Mouse (Mus musculus) lung, postnatal 36 days (tissue): Measurements from ENCODE around the gene Sfxn3.
"Not testable (repeated sequence)": the region's sequence is repeated elsewhere in the genome, so short reads cannot be mapped to it uniquely, and the experiment has no call there.

ENCODE experiments used
- DNase-seq: peaks from one replicate; pipeline ENCODE4 v3.0.0; 2022; ENCODE audit warnings: mixed read lengths

Gene Sfxn3

GRCm38 (mm10) chr19:45018351-45018831 is 28.9 kb upstream of the Sfxn3 start:
- peak; percentile 42 for DNase-seq

DNA sequence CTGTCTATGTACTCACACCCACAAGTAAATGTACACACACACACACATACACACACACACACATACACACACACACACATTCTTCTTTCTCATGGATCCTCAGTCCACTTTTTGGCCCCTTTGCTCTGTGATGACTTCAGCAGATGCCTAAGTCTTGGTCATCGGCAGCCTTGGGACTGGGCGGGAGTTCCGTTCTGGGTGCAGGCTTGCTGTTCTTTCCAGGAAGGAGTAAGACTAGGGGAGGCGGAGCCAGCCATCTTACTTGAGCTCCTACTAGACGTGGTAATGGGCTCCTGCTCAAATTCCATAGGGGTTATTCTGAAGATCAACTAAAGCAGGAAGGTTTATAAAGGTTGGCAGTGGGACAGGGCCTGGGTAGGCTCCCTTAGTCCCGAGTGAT is 27.0 kb upstream of the Sfxn3 start:
- DNase-seq, result peak; percentile 73

GRCm38 (mm10) chr19:45021362-45021761 is 25.9 kb upstream of the Sfxn3 start:
- no peak for DNase-seq

GRCm38 (mm10) chr19:45023993-45024392 is 23.3 kb upstream of the Sfxn3 start:
- DNase-seq, result no peak

GRCm38 (mm10) chr19:45024775-45025174 is 22.5 kb upstream of the Sfxn3 start:
- DNase-seq, result no peak

DNA sequence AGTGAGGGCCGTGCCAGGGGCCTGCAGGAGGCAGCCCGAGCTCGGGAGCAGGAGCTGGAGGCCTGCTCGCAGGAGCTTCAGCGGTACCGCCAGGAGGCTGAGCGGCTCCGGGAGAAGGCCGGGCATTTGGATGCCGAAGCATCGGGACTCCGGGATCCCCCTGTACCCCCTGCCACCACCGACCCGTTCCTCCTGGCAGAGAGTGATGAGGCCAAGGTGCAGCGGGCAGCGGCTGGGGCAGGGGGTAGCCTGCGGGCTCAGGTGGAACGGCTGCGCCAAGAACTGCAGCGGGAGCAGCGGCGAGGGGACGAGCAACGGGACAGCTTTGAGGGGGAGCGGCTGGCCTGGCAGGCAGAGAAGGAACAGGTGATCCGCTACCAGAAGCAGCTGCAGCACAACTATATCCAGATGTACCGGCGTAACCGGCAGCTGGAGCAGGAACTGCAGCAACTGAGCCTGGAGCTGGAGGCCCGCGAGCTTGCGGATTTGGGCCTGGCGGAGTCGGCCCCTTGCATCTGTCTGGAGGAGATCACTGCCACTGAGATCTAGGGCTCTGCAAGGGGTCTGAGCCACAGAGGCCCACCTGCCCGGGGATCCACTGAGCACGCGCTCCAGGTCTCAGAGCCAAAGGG is 21.2 kb upstream of the Sfxn3 start:
- no peak for DNase-seq

DNA sequence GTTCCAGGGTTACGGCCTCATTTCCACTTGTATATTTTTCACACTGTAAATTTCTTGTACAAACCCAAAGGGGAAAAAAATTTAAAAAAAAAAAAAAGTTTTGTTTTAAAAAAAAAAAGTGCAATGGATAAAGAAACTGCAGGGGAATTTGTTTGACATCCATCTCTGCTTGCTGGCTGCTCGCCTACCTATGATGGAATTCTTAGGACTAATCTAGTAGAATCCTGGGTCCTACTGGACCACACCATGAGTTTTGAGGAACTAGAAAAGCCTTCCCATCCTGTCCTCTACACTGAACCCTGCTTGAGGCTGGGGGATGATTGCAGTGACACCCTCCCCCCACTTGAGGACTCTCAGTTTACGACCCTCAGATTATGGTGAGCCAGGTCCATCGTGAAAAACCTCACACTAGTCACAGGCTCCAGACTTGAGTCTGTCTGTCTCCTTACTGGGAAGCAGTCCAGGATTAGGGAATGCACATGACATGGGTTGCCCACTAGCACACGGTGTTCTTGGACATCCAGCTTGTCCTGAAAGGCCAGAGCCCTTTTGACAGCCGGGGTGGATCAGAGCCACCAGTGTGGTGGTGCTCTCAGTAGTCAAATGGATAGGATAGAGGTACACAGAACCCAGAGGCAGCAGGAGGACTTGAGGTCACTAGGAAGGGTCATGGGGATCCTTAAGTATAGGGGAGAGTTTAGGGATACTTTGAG is 20.2 kb upstream of the Sfxn3 start:
- no peak for DNase-seq

DNA sequence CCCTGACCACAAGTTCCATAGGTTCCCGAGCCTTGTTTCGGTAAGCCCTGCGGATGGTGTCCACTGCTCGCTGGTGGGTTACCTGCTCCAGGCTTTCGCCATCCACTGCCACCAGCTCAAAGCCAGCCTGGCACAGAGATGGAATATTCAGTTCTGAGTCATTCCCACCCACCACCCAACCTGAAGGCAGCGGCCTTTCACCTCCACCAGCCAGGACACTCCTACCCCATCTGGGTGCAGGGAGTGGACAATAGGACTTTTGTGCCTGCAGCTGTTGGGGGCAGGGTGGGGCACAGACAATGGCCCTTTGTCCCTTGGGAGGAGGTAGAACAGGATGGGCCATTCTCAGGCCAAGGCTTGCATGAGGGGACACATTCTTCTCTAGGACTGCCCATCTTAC is 19.5 kb upstream of the Sfxn3 start:
- no peak for DNase-seq

- no peak for DNase-seq
These were observed 18.6 kb upstream of the Sfxn3 start for GRCm38 (mm10) chr19:45028746-45029145.

GRCm38 (mm10) chr19:45029571-45029970 is 17.7 kb upstream of the Sfxn3 start:
- DNase-seq, result no peak

DNA sequence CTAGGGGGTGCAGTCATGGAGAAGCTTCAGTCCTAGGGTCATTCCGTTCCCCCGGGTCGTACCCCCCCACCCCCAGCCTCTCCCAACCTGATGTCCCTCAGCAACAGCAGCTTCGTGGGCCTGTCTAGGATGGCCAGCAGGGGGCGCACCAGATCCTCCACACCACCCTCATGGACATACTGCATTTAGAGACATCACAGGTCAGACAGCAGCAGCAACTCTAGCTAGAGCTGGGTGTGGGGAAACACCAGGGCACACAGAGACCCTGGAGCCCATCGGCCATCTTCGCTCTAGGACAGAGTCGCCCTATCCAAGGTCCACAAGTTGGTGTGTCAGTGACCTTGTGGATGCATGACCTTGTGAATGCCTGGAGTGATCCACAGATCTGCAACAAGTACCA is 17.2 kb upstream of the Sfxn3 start:
- peak; percentile 80 for DNase-seq

GRCm38 (mm10) chr19:45030746-45031693 is 16.3 kb upstream of the Sfxn3 start:
- DNase-seq, result peak; percentile 93

GRCm38 (mm10) chr19:45031780-45032179 is 15.5 kb upstream of the Sfxn3 start:
- peak; percentile 91 for DNase-seq

- no peak for DNase-seq
These were observed 14.6 kb upstream of the Sfxn3 start for GRCm38 (mm10) chr19:45032570-45033332.

DNA sequence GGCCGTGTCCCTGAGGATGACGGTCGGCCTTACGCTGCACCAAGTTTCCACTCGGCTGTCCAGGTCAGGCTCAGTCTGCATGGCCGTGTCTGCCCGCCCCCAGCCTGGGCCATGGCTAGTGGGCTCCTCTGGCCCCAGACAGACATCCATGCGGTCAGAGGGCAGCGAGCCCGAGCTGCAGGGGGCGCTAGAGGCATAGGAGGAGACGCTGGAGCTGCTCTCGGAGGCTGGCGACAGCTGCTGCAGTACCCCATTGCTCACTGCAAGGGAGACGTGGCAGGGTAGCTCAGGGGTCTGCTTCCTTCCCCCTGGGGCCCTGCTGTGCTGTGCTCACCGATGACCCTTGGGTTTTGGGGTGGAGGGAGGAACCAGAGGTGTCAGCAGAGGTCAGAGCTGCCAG is 10.4 kb upstream of the Sfxn3 start:
- peak; percentile 78 for DNase-seq

DNA sequence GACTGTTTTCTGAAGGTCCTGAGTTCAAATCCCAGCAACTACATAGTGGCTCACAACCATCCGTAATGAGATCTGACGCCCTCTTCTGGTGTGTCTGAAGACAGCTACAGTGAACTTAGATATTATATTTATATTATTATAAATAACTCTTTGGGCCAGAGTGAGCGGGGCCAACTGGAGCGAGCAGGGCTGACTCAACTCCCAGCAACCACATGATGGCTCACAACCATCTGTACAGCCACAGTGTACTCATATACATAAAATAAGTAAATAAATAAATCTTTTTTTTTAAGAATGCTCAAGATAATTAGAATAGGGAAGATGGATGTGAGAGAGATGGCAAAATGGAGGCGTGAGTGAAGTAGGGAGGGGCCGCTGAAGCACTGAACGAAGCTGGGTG is 9.1 kb upstream of the Sfxn3 start:
- not testable (repeated sequence) for DNase-seq

- no peak for DNase-seq
These were observed 7.1 kb upstream of the Sfxn3 start for GRCm38 (mm10) chr19:45040214-45040613.

- no peak for DNase-seq
These were observed 2.8 kb upstream of the Sfxn3 start for GRCm38 (mm10) chr19:45044389-45044927.

GRCm38 (mm10) chr19:45045236-45045635 is 2.1 kb upstream of the Sfxn3 start:
- DNase-seq, result no peak

- DNase-seq, result no peak
These were observed 1.7 kb upstream of the Sfxn3 start, which contains the start of gene Pdzd7 for GRCm38 (mm10) chr19:45045651-45046050. Pdzd7 (minus strand) TSS chr19:45045717.

GRCm38 (mm10) chr19:45046523-45047321 is 581 bp upstream of the Sfxn3 start:
- peak; percentile 97 for DNase-seq
